Mouse (Mus musculus): ENCODE results near the gene Thop1.

GRCm38 (mm10) chr10:81076356-81076755 lies 6.5 kb downstream of the Thop1 start:
- TF ChIP-seq CTCF (IDR thresholded peaks at IDR 0.05; ENCODE audit: borderline replicate concordance, control insufficient read depth, extremely low read depth, insufficient read depth, low read length, poor library complexity) (no peak), POLR2A (IDR thresholded peaks at IDR 0.05; ENCODE audit: control insufficient read depth, extremely low read depth, insufficient read depth, low read length, poor library complexity) (no peak)

Data from thymus, adult 2 months (tissue).